Mouse (Mus musculus) spleen, adult 2 months (tissue): ENCODE results near the gene Zbtb20. TPM values are rescaled to one million over a fixed set of nuclear protein-coding genes. Genes with fewer than 3 reads are reported as not detected.

Experiments used
- DNase-seq, 2 experiments: peaks; one replicate each; pipeline versions ENCODE4 v3.0.0 to v3.0.0-alpha.2; 2012 to 2021; ENCODE audit warnings: low spot score in 2 of 2, low read depth in 1 of 2
- H3K27ac ChIP-seq: fragments of 200-500 bp; 2 replicates; pipeline ENCODE4 v1.5.1; 2012; ENCODE audit warnings: low read length, inconsistent platforms; ENCODE audit not compliant: insufficient read depth
- H3K27me3 ChIP-seq: fragments of 200-500 bp; 2 replicates; pipeline ENCODE4 v1.6.1; 2012; ENCODE audit warnings: mild to moderate bottlenecking, moderate library complexity, low read length, inconsistent platforms; ENCODE audit not compliant: control insufficient read depth, insufficient read depth
- H3K36me3 ChIP-seq: fragments of 200-500 bp; 2 replicates; pipeline ENCODE4 v1.6.1; 2012; ENCODE audit warnings: mild to moderate bottlenecking, low read length, inconsistent platforms; ENCODE audit not compliant: control insufficient read depth, insufficient read depth
- H3K4me1 ChIP-seq: fragments of 200-500 bp; 2 replicates; pipeline ENCODE4 v1.6.1; 2011; ENCODE audit warnings: inconsistent platforms; ENCODE audit not compliant: control insufficient read depth, insufficient read depth, insufficient read length
- H3K4me3 ChIP-seq: fragments of 200-500 bp; 2 replicates; pipeline ENCODE4 v1.5.1; 2011; ENCODE audit warnings: mild to moderate bottlenecking, inconsistent platforms; ENCODE audit not compliant: insufficient read depth, insufficient read length; ENCODE audit errors: extremely low read depth
- CTCF ChIP-seq: fragments of 200-500 bp; IDR thresholded peaks from 2 replicates; pipeline ENCODE4 v1.5.1; 2011; ENCODE audit warnings: mild to moderate bottlenecking, inconsistent platforms; ENCODE audit not compliant: insufficient read depth, insufficient read length, insufficient replicate concordance; ENCODE audit errors: extremely low read depth
- POLR2A ChIP-seq: fragments of 200-500 bp; IDR thresholded peaks from 2 replicates; pipeline ENCODE4 v1.6.1; 2011; ENCODE audit warnings: low read depth, low read length, inconsistent platforms
- WGBS: fragments of 180-500 bp; shearing (Covaris S2); methylation state at CpG from one replicate; pipeline ENCODE4 v1.1.7; 2018; 5-methylcytosine and 5-hydroxymethylcytosine counted together
- polyA plus RNA-seq: library from polyadenylated mRNA; depleted of rRNA; stranded (reverse); fragments of >200 nt; gene quantifications from 2 replicates; pipeline ENCODE4 v1.2.3, GENCODE M21; 2012

Zbtb20 gene
- polyA plus RNA-seq, 1 experiment, result 8.6 TPM

GRCm38 (mm10) chr16:43303245-43304197, 427.8 kb downstream of the Zbtb20 start:
- Histone ChIP-seq H3K36me3 (no peaks in the 10 kb centered on the region), H3K27me3 (no peaks in the 10 kb centered on the region), H3K27ac (no peak overlapping the region), H3K4me3 (no peak overlapping the region), H3K4me1 (no peaks in the 10 kb centered on the region)
- no peak for DNase-seq
- TF ChIP-seq CTCF (no peak), POLR2A (no peak)
- WGBS, result 87% methylated on average over 9 of the region's 9 CpGs

DNA sequence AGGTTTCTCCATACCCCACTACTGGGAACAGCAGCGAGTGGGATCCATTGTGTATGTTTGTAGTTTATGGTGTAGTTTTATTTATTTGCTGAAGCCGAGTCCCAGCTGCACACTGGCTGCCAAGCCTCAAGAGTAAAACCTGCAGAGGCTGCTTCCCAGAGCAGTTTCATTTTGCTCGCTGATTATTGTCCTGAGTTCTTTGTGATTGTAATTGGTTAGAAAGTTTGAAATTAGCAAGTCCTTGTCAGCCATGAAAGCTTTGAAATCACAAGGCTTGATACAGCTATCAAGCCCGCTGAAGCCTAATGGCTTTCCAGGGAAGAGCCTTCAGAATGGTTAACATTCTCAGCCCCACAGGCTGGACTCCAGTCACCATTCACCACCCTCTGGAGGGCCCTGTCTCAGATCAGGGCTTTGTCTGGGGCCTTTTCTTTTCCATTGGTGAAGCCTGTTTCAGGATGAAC, 434.3 kb downstream of the Zbtb20 start:
- Histone ChIP-seq H3K27ac (no peak overlapping the region), H3K27me3 (no peaks in the 10 kb centered on the region), H3K4me1 (no peaks in the 10 kb centered on the region), H3K36me3 (no peaks in the 10 kb centered on the region), H3K4me3 (no peak overlapping the region)
- WGBS, result 88% methylated on average over 4 of the region's 4 CpGs
- DNase-seq, result no peak
- TF ChIP-seq POLR2A, result no peak
- TF ChIP-seq CTCF, result no peak

- no peak overlapping the region for H3K27ac ChIP-seq
- H3K4me1 ChIP-seq, result no peaks in the 10 kb centered on the region
- no peaks in the 10 kb centered on the region for H3K27me3 ChIP-seq
- no peaks in the 10 kb centered on the region for H3K36me3 ChIP-seq
- TF ChIP-seq POLR2A, result no peak
- TF ChIP-seq CTCF, result no peak
- H3K4me3 ChIP-seq, result no peak overlapping the region
- 84% methylated on average over 3 of the region's 3 CpGs for WGBS
- DNase-seq, result no peak
These were observed 448.3 kb downstream of the Zbtb20 start for GRCm38 (mm10) chr16:43324009-43324408.

GRCm38 (mm10) chr16:43328221-43328620, 452.5 kb downstream of the Zbtb20 start:
- no peak for TF ChIP-seq CTCF
- no peak for TF ChIP-seq POLR2A
- H3K27ac ChIP-seq, result no peak overlapping the region
- WGBS, result 90% methylated on average over 1 of the region's 1 CpGs

DNA sequence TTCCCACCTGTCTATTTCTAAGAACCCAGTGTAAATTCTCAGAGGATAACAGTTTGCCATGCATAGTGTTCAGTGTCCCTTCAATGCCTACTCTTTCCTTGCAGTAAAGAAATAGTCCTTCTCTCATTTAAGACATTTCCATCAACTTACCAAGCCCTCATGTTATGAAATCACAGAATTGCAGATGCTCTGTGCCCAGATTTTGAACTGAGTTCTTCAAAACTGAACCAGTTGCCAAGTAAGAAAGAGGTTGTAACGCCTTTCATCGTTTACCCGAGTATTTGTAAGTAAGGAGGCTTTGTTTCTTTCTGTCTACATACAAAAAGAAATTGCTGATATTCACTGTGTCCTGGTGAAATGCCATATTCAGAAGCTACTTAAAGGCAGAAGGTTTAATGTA, 454.5 kb downstream of the Zbtb20 start:
- Histone ChIP-seq H3K4me3 (no peak overlapping the region), H3K4me1 (no peaks in the 10 kb centered on the region), H3K27ac (no peak overlapping the region), H3K27me3 (no peaks in the 10 kb centered on the region), H3K36me3 (no peaks in the 10 kb centered on the region)
- 93% methylated on average over 3 of the region's 3 CpGs for WGBS
- no peak for TF ChIP-seq CTCF
- no peak for TF ChIP-seq POLR2A
- DNase-seq, result no peak

More at GRCm38 (mm10) chr16:43328221-43328620, 452.5 kb downstream of the Zbtb20 start:
- no peak for DNase-seq
- Histone ChIP-seq H3K4me3 (no peak overlapping the region), H3K27me3 (no peaks in the 10 kb centered on the region), H3K4me1 (no peaks in the 10 kb centered on the region), H3K36me3 (no peaks in the 10 kb centered on the region)

DNA sequence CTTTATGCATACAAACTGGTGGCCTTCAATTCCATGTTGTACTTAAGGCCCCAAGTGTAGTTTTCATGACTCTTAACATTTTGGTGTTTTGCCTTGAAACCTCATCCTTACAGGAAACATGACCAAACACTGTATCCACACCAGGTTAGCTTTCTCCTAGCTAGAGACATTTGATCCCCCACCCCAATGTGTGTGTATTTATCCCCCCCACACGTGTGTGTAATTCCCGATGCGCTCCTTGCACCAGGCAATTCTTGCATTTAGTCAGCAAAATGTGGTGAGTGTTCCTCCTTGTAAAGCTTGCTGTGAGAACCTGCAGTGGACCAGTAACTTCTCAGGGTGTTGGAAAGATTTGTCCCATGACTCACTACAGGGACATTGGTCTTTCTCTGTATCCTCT, 455.8 kb downstream of the Zbtb20 start:
- 90% methylated on average over 3 of the region's 3 CpGs for WGBS
- DNase-seq, result no peak
- TF ChIP-seq POLR2A, result no peak
- no peak for TF ChIP-seq CTCF
- H3K36me3 ChIP-seq, result no peaks in the 10 kb centered on the region
- H3K4me1 ChIP-seq, result peaks cover 3% of the 10 kb centered on the region
- H3K4me3 ChIP-seq, result no peak overlapping the region
- no peaks in the 10 kb centered on the region for H3K27me3 ChIP-seq
- no peak overlapping the region for H3K27ac ChIP-seq

DNA sequence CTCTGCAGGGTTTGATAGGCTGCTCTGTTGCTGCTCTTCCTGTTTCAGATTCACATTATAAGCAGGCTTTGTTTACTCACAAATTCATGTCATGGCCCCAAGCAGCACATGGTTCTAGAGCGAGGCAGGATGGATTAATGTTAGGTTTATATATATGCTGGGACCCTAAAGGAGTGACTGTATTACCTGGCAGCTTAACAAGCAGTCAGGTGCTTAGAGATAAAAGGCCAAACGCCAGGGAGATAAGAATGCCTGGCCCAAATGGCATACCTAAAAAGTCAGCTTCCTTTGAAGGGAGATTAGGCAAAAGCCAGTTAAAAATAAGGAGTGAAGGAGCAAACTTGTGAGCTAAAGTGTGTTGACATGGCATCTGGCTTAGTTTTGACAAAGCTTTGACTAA, 457.1 kb downstream of the Zbtb20 start:
- Histone ChIP-seq H3K27me3 (no peaks in the 10 kb centered on the region), H3K27ac (no peak overlapping the region), H3K4me3 (no peak overlapping the region), H3K4me1 (peaks cover 3% of the 10 kb centered on the region), H3K36me3 (no peaks in the 10 kb centered on the region)
- WGBS, result 86% methylated on average over 2 of the region's 2 CpGs
- TF ChIP-seq CTCF (no peak), POLR2A (no peak)
- DNase-seq, result no peak
